Mouse (Mus musculus) gastrocnemius, postnatal 4 days (tissue): Measurements from ENCODE around the gene Phox2a. TPM values are rescaled to one million over a fixed set of nuclear protein-coding genes. Genes with fewer than 3 reads are reported as not detected.

ENCODE experiments used
- total RNA-seq, 2 experiments: library from RNA; stranded (reverse); gene quantifications; 2 replicates each; pipeline ENCODE4 v1.2.3; 2021

Gene Phox2a
- total RNA-seq, 2 experiments from 2014 or later = 0.26 to 0.27 TPM

Other genes with a start within 250 kb of the Phox2a start
- not detected for gene Art2b, start 232.7 kb upstream of the Phox2a start, total RNA-seq
- gene Clpb, start 154.7 kb upstream of the Phox2a start, total RNA-seq = 10 to 100 TPM; 33.7 to 33.9 TPM
- 100 to 1,000 TPM in 1 of 2 experiments, 10 to 100 TPM in 1; 95.1 to 101 TPM for gene Inppl1, start 19.9 kb downstream of the Phox2a start, total RNA-seq
- 1 to 10 TPM; 6.4 to 9.1 TPM for gene Folr2, start 38.9 kb downstream of the Phox2a start, total RNA-seq
- gene Anapc15, start 45.4 kb downstream of the Phox2a start, total RNA-seq = 10 to 100 TPM; 21.4 to 24.4 TPM
- gene Folr1, start 52.5 kb downstream of the Phox2a start, total RNA-seq = 1 to 10 TPM; 1.1 to 1.6 TPM
- 100 to 1,000 TPM; 105 to 106 TPM for gene Lamtor1, start 87.6 kb downstream of the Phox2a start, total RNA-seq
- under 1 TPM in 1 of 2 experiments, not detected in 1; 0.10 TPM for gene Tomt, start 88.0 kb downstream of the Phox2a start, total RNA-seq
- 1 to 10 TPM; 2.8 to 3.1 TPM for gene Lrrc51, start 115.6 kb downstream of the Phox2a start, total RNA-seq
- 100 to 1,000 TPM; 115 to 123 TPM for gene Numa1, start 115.8 kb downstream of the Phox2a start, total RNA-seq
- gene Il18bp, start 200.4 kb downstream of the Phox2a start, total RNA-seq = 1 to 10 TPM; 5.0 to 6.2 TPM
- 10 to 100 TPM; 27.4 to 31.3 TPM for gene Rnf121, start 247.2 kb downstream of the Phox2a start, total RNA-seq
- 10 to 100 TPM; 14.5 to 18.6 TPM for gene Xndc1, start 247.2 kb downstream of the Phox2a start, total RNA-seq
- gene Xntrpc, start 247.4 kb downstream of the Phox2a start, total RNA-seq = 1 to 10 TPM; 1.4 to 2.6 TPM